Mouse (Mus musculus) bone marrow, adult 2 months (tissue): Measurements from ENCODE around the gene Erich6. TPM values are rescaled to one million over a fixed set of nuclear protein-coding genes. Genes with fewer than 3 reads are reported as not detected.
"Not testable (repeated sequence)": the region's sequence is repeated elsewhere in the genome, so short reads cannot be mapped to it uniquely, and the experiment has no call there.

Experiments
- H3K27ac ChIP-seq: fragments of 200-500 bp; 2 replicates; pipeline ENCODE4 v1.5.1; 2012; ENCODE audit warnings: low read depth, mild to moderate bottlenecking, control low read depth, inconsistent platforms, low read length; ENCODE audit not compliant: control insufficient read depth, poor library complexity, insufficient read depth
- H3K4me1 ChIP-seq: fragments of 200-500 bp; 2 replicates; pipeline ENCODE4 v1.6.1; 2011; ENCODE audit warnings: low read length; ENCODE audit not compliant: control insufficient read depth, insufficient read depth
- H3K4me3 ChIP-seq: fragments of 200-500 bp; replicated peaks from 2 replicates; pipeline ENCODE3; 2011; ENCODE audit warnings: mild to moderate bottlenecking, low read depth, low read length, control low read depth; ENCODE audit not compliant: control insufficient read depth
- CTCF ChIP-seq: fragments of 200-500 bp; IDR thresholded peaks from 2 replicates; pipeline ENCODE4 v1.5.1; 2011; ENCODE audit warnings: low read length, control low read depth; ENCODE audit not compliant: control insufficient read depth, insufficient read depth
- POLR2A ChIP-seq: fragments of 200-500 bp; IDR thresholded peaks from 2 replicates; pipeline ENCODE4 v1.6.1; 2011; ENCODE audit warnings: low read depth, mild to moderate bottlenecking, control low read depth, low read length, borderline replicate concordance; ENCODE audit not compliant: control insufficient read depth
- WGBS: fragments of 180-500 bp; shearing (Covaris S2); methylation state at CpG from one replicate; pipeline ENCODE4 v1.1.7; 2018; 5-methylcytosine and 5-hydroxymethylcytosine counted together
- polyA plus RNA-seq: library from polyadenylated mRNA; stranded (reverse); fragments of >200 nt; gene quantifications from 2 replicates; pipeline ENCODE4 v1.2.4, GENCODE M21; 2011; ENCODE audit warnings: low replicate concordance; ENCODE audit not compliant: missing spikeins, insufficient read depth, insufficient read length

Erich6 gene
- polyA plus RNA-seq, 1 experiment: not detected

GRCm38 (mm10) chr3:58621066-58621465, 15.9 kb downstream of the Erich6 start:
- no peak overlapping the region for H3K27ac ChIP-seq
- no peaks in the 10 kb centered on the region; the same call in 1 of the 2 replicates for H3K4me1 ChIP-seq
- no peak overlapping the region for H3K4me3 ChIP-seq
- TF ChIP-seq POLR2A (no peak), CTCF (no peak)
- whole genome bisulfite sequencing: 81% methylated on average over 7 of the region's 7 CpGs

GRCm38 (mm10) chr3:58609985-58610384, 27.0 kb downstream of the Erich6 start:
- H3K4me3 ChIP-seq: no peak overlapping the region
- no peaks in the 10 kb centered on the region for H3K4me1 ChIP-seq
- TF ChIP-seq POLR2A: no peak
- TF ChIP-seq CTCF: no peak
- WGBS: 83% methylated on average over 5 of the region's 5 CpGs
- no peak overlapping the region for H3K27ac ChIP-seq

DNA sequence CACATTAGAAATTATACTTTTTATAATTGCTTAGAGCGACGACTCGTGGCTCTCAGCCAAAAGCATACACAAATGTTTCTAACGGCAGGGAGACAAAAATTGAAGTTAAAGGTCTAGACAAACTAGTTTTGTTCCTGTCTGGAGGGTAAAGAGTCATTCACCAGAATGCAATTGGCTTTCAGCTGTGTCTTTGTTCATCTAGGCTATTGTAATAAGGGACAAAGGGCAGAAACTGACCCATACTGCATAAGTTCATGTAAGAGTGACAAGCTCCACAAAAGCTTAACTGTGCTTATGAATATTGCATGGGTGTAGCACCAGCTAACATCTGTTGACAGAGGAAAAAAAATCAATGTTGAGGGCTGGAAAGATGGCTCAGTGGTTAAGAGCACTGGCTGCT, 28.5 kb downstream of the Erich6 start:
- Histone ChIP-seq H3K27ac (no peak overlapping the region), H3K4me1 (no peaks in the 10 kb centered on the region), H3K4me3 (no peak overlapping the region)
- TF ChIP-seq CTCF: no peak
- TF ChIP-seq POLR2A: no peak
- WGBS: 78% methylated on average over 4 of the region's 4 CpGs

GRCm38 (mm10) chr3:58593623-58594022, 43.4 kb downstream of the Erich6 start:
- Histone ChIP-seq H3K4me3 (no peak overlapping the region), H3K4me1 (no peaks in the 10 kb centered on the region), H3K27ac (no peak overlapping the region)
- TF ChIP-seq POLR2A (no peak), CTCF (no peak)
- 87% methylated on average over 5 of the region's 5 CpGs for WGBS

DNA sequence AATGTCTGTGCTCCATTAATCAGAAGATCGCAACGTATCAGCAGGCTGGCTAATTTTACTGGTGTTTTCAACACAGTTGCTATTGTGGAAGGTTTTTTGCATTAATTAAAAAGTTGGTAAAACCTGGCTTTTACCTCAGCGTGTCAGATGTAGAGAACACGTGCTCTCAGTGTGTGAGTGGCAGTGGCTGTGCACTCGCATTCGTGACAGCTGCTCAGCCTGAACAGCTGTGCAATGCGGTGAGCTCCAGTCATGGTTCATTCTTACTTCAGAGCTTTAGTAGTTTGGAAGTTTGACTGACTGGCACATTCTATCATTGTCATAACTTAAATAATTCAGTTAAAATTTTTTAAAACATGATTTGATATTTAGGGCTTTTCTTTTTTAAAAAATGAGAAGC, 44.3 kb downstream of the Erich6 start:
- WGBS: 91% methylated on average over 7 of the region's 7 CpGs
- H3K4me3 ChIP-seq, H3K4me1 ChIP-seq, H3K27ac ChIP-seq: not testable (repeated sequence)

DNA sequence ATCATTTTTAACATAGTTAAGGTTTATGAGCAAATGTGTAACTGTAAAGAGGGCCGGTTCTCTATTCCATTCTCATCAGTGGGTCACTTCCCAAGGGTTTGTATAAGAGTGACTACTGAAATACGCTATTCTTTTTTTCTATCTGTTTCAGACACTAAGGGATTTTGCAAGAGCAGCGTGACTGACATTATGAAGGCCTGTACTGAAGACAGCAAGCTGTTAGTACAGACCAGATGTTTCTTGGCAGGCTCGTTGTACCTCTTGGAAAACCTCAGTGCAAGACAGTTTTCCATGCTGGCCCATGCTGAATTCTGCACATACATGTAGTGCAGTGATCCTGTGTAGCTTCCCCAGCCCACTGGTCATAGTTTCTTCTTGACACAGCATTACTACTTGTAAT, 46.5 kb downstream of the Erich6 start:
- H3K4me1 ChIP-seq, H3K4me3 ChIP-seq, H3K27ac ChIP-seq: not testable (repeated sequence)
- 92% methylated on average over 4 of the region's 4 CpGs for WGBS

GRCm38 (mm10) chr3:58582788-58583426, 54.1 kb downstream of the Erich6 start:
- no peak overlapping the region for H3K27ac ChIP-seq
- no peak for TF ChIP-seq POLR2A
- no peak for TF ChIP-seq CTCF

DNA sequence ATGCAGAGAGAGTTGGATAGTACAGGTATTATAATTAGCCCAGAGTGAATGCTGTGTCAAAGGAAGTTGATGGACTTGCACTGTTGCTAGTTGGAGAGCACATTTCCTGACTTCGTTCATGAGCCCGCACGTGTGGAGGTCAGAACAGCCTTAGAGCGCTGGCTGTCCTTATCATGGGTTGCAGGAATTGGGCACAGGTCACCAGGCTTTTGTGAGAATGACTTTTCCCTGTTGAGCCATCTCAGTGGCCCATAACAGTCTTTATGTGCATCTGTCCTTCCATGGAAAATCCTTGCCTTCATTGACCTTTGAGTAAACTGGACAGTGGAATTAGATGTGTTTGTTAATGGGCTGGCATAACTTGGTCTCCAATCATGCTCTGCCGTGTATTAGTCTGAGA, 54.7 kb downstream of the Erich6 start:
- no peak overlapping the region for H3K27ac ChIP-seq
- H3K4me1 ChIP-seq: no peaks in the 10 kb centered on the region; the same call in 1 of the 2 replicates
- no peak overlapping the region for H3K4me3 ChIP-seq
- TF ChIP-seq CTCF (no peak), POLR2A (no peak)
- WGBS: 26% methylated on average over 5 of the region's 5 CpGs

More at GRCm38 (mm10) chr3:58582788-58583426, 54.1 kb downstream of the Erich6 start:
- H3K4me3 ChIP-seq: no peak overlapping the region
- H3K4me1 ChIP-seq: no peaks in the 10 kb centered on the region; the same call in 1 of the 2 replicates
- 58% methylated on average over 5 of the region's 5 CpGs for WGBS

DNA sequence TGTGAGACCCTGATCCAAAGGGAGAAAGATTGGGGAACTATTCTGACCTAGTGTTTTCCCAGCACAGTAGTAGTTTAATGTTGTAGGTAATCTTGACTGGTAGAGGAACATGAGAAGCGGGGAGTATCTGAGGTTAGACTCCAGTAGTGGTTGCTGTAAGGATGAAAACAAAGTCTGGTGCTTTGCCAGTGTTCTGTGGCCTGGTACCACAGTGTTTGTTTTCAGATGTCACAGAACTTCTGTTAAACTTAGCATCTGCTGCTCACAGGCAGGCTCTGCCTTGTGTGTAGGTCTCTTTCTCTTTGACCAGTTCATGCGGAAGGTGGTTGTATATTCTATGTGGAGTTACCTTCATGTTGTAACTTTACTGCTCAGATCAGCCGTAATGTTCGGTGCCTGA, 55.5 kb downstream of the Erich6 start:
- TF ChIP-seq CTCF (no peak), POLR2A (no peak)
- Histone ChIP-seq H3K27ac (no peak overlapping the region), H3K4me3 (no peak overlapping the region), H3K4me1 (no peaks in the 10 kb centered on the region; the same call in 1 of the 2 replicates)
- 34% methylated on average over 4 of the region's 4 CpGs for WGBS
